Mouse (Mus musculus): ENCODE data around the gene Dnase1l1.

Dnase1l1 gene

DNA sequence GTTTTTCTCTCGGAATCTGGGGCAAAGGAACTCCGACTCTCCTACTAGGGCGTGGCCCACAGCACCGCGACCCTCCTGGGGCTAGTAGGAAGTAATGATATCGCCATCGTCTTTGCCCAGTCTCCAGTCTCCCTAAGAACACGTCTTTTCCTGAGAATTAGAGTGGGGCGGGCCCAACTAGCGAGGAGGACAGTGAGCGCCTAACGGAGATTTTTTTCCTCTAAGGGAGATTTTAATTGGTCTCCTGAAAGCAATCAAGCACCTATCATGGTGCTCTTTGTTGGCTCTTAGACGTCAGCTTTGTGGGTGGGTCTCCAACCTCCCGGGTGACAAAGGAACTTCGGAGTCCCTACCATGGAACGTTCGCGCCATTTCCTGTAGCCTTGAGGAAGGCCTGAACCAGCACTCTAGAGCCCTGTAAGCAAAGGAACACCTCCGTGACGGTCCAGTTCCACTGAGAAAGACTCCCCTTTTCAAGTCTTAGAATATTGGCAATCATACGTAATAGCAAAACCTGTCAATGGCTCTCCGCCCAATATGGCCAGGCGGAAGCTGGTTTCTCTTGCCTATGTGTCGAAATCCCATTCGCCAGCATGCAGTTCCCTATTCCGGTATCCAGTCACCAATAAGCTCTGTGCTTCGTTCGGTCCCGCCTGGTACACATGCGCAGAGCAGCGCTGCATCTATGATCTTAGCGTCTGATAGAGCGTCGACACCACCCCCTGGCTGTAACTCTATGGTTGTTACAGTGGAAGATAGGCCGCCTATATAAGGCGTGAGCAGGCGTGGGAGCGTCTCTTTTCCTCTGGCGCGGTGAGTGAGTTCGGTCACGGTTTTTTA, 11.9 kb downstream of the Dnase1l1 start, which contains the start of gene Rpl10:
TSS of gene Rpl10 (plus strand) at position 751 of the 840 bp plus-strand sequence.
- peak; percentile 95 for DNase-seq (ENCODE audit: low spot score)

DNA sequence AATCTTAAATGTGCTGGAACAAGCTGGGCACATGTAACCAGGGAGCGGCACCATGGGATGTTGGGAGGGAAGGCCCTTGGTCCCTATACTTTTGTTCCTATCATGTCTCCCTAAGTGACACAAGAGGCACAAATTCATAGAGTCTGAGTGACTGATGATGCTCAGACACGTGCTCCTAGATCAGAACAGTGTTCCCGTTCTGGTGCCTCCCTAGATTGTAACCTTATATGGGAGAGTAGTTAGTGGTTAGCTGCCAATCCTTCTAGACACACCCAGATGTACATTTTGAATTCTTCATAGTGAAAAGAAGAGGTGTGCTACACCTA, 12.4 kb downstream of the Dnase1l1 start:
- peak; percentile 15 for DNase-seq (ENCODE audit: low spot score)

- DNase-seq (ENCODE audit: low spot score) = no peak
These were observed 24.4 kb downstream of the Dnase1l1 start for GRCm38 (mm10) chrX:74257746-74258145.

DNA sequence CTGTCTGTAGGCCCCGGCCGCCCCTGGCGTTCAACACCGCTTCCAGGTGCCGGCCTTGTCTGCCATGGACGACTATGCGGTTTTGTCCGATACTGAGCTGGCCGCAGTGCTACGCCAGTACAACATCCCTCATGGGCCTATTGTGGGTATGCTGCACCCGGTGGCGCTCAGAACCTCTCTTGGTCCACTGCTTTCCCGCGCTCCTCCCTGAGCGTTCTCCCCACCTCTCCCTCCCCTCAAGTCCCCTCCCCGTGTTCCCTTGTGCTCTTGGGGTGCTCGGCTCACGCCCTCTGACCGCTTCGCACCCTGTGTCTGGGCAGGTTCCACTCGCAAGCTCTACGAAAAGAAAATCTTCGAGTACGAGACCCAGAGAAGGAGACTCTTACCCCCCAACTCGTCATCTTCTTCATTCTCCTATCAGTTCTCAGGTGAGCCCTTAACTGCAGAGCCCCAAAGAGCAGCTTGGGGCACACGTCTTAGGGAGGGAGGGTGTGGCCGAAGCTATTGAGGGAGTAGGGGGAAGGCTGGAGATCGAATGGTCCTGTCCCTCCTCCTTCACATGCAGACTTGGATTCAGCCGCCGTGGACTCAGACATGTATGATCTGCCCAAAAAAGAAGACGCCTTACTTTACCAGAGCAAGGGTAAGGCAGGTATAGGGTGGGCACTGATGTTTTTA, 27.1 kb downstream of the Dnase1l1 start:
- DNase-seq (ENCODE audit: low spot score) = no peak

- DNase-seq (ENCODE audit: low spot score) = peak; percentile 95
These were observed 27.8 kb downstream of the Dnase1l1 start, which contains the start of gene Emd for GRCm38 (mm10) chrX:74254153-74254887. Gene Emd, plus strand, starts transcription at chrX:74254687.

- DNase-seq (ENCODE audit: low spot score) = peak; percentile 66
These were observed 32.5 kb downstream of the Dnase1l1 start, which contains the start of gene Flna for GRCm38 (mm10) chrX:74249615-74250014. Gene Flna, minus strand, starts transcription at chrX:74249820.

DNA sequence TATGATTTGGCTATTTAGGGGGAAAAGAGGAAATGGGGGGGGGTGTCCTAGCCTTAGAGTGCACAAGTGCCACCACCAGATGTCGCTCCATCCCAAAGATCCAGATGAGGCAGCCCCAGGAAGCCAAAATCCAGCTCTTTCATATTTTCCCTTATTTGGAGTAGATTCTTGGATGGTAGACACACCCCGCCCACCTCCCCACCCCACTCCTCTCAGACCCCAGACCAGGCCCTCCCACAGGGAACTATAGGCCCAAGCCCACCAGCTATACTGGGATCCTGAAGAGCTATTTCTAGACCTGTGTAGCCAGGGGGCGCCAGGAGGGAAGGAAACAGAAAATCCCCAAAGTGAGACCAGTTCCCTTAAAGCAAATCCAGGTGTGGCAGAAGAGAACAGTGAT, 33.5 kb downstream of the Dnase1l1 start:
- peak; percentile 33 for DNase-seq (ENCODE audit: low spot score)

- peak; percentile 11 for DNase-seq (ENCODE audit: low spot score)
These were observed 35.4 kb downstream of the Dnase1l1 start for GRCm38 (mm10) chrX:74246693-74247092.

DNA sequence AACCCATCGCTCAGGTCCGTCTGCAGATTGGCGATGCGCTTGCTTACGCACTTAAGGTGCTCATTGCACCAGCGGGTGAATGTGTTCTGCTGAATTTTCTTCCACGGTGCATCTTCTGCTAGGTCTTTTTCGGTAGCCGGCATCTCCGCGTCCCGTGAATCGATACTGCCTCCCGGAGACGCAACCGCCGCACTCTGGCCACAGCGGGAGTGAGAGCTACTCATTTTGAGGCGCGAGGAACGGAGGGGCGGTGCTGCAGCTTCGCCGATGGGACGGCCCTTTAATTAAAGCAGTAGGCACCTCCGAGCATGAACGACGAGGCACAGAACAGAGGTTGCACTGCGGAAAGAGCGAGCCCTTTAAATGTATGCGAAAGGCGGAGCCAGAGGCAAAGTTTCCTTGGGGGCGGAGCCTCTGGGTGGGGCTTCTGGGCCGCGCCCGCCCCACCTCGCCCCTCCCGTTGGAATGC, 35.9 kb downstream of the Dnase1l1 start:
- DNase-seq (ENCODE audit: low spot score) = peak; percentile 80

GRCm38 (mm10) chrX:74245687-74246086, 36.5 kb downstream of the Dnase1l1 start:
- peak; percentile 48 for DNase-seq (ENCODE audit: low spot score)

- DNase-seq (ENCODE audit: low spot score) = no peak
These were observed 37.0 kb downstream of the Dnase1l1 start for GRCm38 (mm10) chrX:74245107-74245506.

DNA sequence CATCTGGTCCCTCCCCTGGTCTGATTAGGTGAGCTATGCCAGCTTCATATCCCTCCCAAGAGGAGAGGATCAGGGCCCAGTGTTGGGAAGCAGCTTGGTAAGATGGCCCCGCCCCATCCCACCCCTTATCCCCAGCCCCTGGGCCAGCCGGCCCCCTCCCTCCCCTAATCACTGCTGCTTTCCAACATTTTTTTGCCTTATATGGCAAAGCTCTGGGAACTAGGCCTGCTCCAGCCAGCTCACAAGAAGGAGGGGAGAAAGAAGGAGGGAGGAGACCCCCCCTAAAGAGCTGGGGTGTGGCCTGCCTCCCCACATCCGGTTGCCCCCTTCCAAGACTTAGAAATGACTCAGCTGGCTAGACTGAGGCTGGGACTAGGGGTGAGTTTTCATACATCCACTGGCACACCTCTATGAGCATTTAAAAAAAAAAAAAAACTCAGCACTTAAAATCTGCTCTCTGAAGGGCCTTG, 37.5 kb downstream of the Dnase1l1 start:
- peak; percentile 45 for DNase-seq (ENCODE audit: low spot score)

GRCm38 (mm10) chrX:74243807-74244206, 38.3 kb downstream of the Dnase1l1 start:
- DNase-seq (ENCODE audit: low spot score) = peak; percentile 87

- no peak for DNase-seq (ENCODE audit: low spot score)
These were observed 38.7 kb downstream of the Dnase1l1 start for GRCm38 (mm10) chrX:74243396-74243795.

- no peak for DNase-seq (ENCODE audit: low spot score)
These were observed 41.8 kb downstream of the Dnase1l1 start for GRCm38 (mm10) chrX:74240332-74240731.

GRCm38 (mm10) chrX:74233196-74233595, 48.9 kb downstream of the Dnase1l1 start:
- DNase-seq (ENCODE audit: low spot score) = no peak

DNA sequence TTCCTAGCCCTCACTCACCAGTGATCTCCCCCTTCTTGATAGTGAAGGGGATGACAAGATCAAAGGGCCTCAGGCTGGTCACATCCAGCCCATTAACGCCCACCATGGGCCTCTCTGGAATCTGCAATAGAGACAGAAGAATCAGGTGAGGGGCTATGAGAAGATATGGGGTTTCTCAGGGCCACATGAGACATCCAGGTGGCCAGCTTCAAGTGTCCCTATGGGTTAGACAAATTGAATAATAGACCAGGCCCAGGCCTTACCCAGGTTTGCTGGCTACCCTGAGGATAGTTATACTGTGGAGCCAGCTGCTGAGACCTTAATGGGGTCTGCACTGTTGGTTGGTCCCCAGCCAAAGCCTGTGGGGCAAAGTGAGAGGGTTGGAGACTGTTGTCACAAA, 52.1 kb downstream of the Dnase1l1 start:
- DNase-seq (ENCODE audit: low spot score) = no peak
